Mouse (Mus musculus) C2C12 (cell line): Measurements from ENCODE around the gene Twist1. TPM values are rescaled to one million over a fixed set of nuclear protein-coding genes. Genes with fewer than 3 reads are reported as not detected.

ENCODE experiments used
- H3K27me3 ChIP-seq: one replicate; pipeline ENCODE4 v1.6.1; 2011; ENCODE audit not compliant: control insufficient read depth, insufficient read depth, insufficient read length
- H3K36me3 ChIP-seq: one replicate; pipeline ENCODE4 v1.6.1; 2011; ENCODE audit not compliant: control insufficient read depth, insufficient read depth
- H3K4me3 ChIP-seq: one replicate; pipeline ENCODE4 v1.5.1; 2011; ENCODE audit warnings: mild to moderate bottlenecking, control low read depth; ENCODE audit not compliant: poor library complexity, insufficient read depth, severe bottlenecking
- H3K79me2 ChIP-seq: one replicate; pipeline ENCODE4 v1.6.1; 2011; ENCODE audit not compliant: control insufficient read depth, insufficient read depth
- H3K79me3 ChIP-seq: one replicate; pipeline ENCODE4 v1.6.1; 2011; ENCODE audit warnings: low read depth, control low read depth
- H3ac ChIP-seq: one replicate; pipeline ENCODE3; 2011; ENCODE audit warnings: low read depth; ENCODE audit not compliant: control insufficient read depth, insufficient read length
- CEBPB ChIP-seq: IDR thresholded peaks from one replicate; pipeline ENCODE4 v1.6.1; 2011; ENCODE audit warnings: low read depth, mild to moderate bottlenecking, control low read depth, moderate library complexity
- CTCF ChIP-seq: IDR thresholded peaks from one replicate; pipeline ENCODE4 v1.5.1; 2011; ENCODE audit not compliant: control insufficient read depth, insufficient read depth, insufficient read length
- FOSL1 ChIP-seq: IDR thresholded peaks from one replicate; pipeline ENCODE4 v1.8.0; 2011; ENCODE audit warnings: mild to moderate bottlenecking, low read length; ENCODE audit not compliant: poor library complexity, insufficient read depth, severe bottlenecking
- MAX ChIP-seq: IDR thresholded peaks from one replicate; pipeline ENCODE4 v1.6.1; 2011; ENCODE audit warnings: mild to moderate bottlenecking, control low read depth
- MYOD1 ChIP-seq: IDR thresholded peaks from one replicate; pipeline ENCODE4 v1.6.1; 2011; ENCODE audit warnings: low read depth; ENCODE audit not compliant: control insufficient read depth, insufficient read length
- MYOG ChIP-seq: IDR thresholded peaks from one replicate; pipeline ENCODE4 v1.6.1; 2011; ENCODE audit not compliant: control insufficient read depth, insufficient read length; ENCODE audit errors: extremely low read depth
- USF1 ChIP-seq: IDR thresholded peaks from one replicate; pipeline ENCODE4 v1.6.1; 2011; ENCODE audit warnings: low read depth, mild to moderate bottlenecking, control low read depth, moderate library complexity
- polyA plus RNA-seq: library from polyadenylated mRNA; unstranded; fragments of >200 nt; fragmentation: generic; extraction: Trizol; gene quantifications from one replicate; pipeline ENCODE4 v1.2.1, GENCODE M21; 2012; ENCODE audit warnings: missing spikeins

Gene Twist1
- polyA plus RNA-seq, 1 experiment: 9.3 TPM

DNA sequence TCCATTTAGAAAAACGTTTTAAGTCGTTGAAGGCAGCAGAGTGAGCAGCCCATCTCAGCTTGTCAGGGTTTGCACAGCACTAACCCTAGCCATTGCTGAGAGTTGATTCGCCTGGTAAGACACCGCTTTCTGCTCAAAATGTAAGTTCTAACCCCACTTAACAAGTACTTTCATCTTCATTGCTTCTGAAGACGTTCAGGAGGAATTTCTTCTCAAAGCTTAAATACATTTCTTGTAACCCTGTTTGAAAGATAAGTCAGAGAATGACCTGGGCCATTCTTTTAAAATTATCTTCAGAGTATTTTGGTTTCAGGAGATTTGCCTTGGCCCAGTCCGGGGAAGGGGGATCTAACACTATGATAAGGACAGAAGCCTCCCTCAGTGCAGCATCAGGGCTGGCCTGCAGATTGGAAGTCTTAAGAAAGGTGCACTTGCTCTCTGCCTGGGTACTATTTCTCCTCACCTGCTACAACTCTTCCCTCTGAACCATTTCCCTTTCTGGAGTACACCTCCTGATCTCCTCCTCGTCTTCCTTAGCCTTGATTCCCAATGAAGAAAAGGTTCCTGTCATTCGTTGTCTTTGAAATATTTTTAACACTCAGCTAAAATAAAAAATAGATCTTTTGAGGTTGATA is 2.4 kb upstream of the Twist1 start:
- Histone ChIP-seq H3ac (no peak overlapping the region), H3K79me2 (peaks cover 20% of the 10 kb centered on the region), H3K36me3 (no peaks in the 10 kb centered on the region), H3K79me3 (peaks cover 2% of the 10 kb centered on the region), H3K27me3 (no peaks in the 10 kb centered on the region), H3K4me3 (no peak overlapping the region)
- TF ChIP-seq MAX (no peak), FOSL1 (no peak), USF1 (no peak), CTCF (no peak), MYOD1 (no peak), MYOG (no peak), CEBPB (no peak)

DNA sequence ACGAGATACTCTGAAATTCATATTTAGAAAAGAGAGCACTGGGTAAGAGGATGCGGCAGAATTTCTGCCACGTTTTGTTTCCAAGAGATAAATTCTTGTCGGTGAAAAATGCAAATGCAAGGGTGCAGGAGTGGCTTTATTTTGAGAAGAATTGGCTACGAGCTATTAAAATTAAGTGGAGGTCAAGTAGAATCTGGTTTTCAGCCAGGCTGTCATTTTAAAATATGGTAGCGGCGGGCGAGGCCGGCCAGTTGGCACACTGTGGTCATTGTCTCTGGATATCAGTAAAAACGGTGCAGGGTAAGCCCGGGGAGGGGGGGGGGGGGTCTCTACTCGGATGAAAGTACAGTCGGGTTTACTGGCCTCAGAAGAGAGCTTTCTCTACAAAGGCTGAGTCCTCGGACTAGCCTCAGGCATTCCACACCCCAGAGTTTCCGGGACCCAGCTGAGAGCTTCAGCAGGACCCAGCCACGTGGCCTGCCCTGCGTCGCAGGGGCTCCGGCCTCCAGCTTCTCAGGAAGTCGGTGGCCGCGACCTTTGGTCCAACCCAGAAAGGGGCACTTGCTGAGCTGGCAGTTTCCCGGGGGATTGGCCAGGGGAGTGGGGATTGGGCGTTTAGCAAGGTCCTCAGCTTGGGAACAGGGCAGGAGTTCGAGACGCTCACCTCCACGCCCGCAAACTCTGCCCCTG is 1.7 kb upstream of the Twist1 start:
- Histone ChIP-seq H3K79me3 (peaks cover 2% of the 10 kb centered on the region), H3K27me3 (no peaks in the 10 kb centered on the region), H3K36me3 (no peaks in the 10 kb centered on the region), H3ac (no peak overlapping the region), H3K4me3 (no peak overlapping the region), H3K79me2 (peaks cover 23% of the 10 kb centered on the region)
- TF ChIP-seq CTCF (no peak), CEBPB (no peak), MAX (no peak), USF1 (no peak), FOSL1 (no peak), MYOD1 (no peak), MYOG (no peak)

DNA sequence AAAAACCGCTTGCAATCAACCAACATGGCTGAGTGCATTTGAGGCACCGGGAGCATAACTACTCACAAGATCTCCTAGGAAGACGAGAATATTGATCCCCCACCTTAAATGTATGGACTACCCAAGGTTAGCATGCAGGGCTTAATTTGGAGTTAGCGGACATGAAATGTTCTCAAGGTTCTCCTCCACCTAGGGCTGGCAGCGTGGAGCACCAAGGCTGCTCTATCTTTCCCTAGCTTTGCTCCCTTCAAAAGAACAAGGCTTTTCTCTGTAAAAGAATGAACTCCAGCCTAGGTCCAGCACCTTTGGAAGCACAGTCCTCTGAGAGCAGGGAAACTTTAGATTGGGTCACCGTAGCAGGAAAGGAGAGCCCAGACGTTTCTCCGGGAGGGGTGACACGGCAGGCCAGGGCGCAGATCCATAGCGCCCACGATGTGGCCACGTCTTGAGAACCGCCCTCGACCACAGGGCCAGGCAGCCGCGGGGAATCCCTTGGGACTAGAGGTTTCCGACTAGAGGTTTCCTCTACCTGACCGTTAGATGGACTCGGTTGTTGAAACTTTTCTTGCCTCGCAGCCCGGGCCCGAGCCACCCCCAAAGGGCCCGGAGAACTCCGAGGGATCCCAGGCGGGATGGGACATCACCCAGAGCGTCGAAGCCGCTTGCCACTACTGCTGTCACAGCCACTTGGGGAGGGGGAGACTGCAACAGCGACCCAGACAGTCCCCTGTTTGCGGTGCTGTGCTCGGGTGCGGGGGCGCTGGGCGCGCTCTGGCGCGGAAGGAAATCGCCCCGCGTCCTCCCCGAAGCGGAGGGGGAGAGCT is 683 bp upstream of the Twist1 start:
- H3K36me3 ChIP-seq: no peaks in the 10 kb centered on the region
- no peaks in the 10 kb centered on the region for H3K27me3 ChIP-seq
- no peak overlapping the region for H3ac ChIP-seq
- peaks cover 23% of the 10 kb centered on the region for H3K79me2 ChIP-seq
- no peak overlapping the region for H3K4me3 ChIP-seq
- no peak for TF ChIP-seq CEBPB
- H3K79me3 ChIP-seq: peaks cover 2% of the 10 kb centered on the region

DNA sequence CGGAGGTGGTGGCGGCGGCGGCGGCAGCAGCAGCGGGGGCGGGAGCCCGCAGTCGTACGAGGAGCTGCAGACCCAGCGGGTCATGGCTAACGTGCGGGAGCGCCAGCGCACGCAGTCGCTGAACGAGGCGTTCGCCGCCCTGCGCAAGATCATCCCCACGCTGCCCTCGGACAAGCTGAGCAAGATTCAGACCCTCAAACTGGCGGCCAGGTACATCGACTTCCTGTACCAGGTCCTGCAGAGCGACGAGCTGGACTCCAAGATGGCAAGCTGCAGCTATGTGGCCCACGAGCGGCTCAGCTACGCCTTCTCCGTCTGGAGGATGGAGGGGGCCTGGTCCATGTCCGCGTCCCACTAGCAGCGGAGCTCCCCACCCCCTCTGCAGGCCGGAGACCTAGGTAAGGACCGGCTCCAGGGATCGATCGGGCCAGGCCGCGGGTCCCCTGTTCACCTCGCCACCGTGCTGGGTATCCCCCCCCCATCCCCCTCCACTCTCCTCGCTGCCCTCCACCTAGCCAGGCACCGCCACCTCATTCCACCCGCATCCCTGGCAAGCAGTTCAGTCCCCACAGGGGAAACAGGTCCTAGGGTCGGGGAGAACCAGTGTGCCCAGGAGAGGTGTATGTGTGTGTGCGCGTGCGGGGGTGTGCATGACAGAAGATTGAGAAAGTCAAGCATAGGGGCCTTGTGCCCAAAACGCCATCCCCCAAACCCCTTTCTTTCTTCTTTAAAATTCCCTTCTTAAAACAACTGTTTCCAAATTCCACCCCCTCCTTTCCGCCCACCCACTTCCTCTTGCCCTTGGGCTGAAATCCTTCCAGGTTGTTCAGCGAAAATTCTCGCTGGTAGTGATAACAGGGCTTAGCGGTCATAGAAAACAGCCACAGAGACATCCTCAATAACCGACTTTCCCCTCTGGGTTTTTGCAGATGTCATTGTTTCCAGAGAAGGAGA is 1.0 kb downstream of the Twist1 start:
- Histone ChIP-seq H3K27me3 (no peaks in the 10 kb centered on the region), H3K36me3 (no peaks in the 10 kb centered on the region), H3K4me3 (peak overlapping the region; percentile 41), H3ac (peak overlapping the region; percentile 92), H3K79me2 (peaks cover 23% of the 10 kb centered on the region), H3K79me3 (peaks cover 2% of the 10 kb centered on the region)
- TF ChIP-seq MAX (no peak), MYOD1 (no peak), MYOG (no peak), USF1 (no peak), CEBPB (no peak), FOSL1 (no peak), CTCF (no peak)

DNA sequence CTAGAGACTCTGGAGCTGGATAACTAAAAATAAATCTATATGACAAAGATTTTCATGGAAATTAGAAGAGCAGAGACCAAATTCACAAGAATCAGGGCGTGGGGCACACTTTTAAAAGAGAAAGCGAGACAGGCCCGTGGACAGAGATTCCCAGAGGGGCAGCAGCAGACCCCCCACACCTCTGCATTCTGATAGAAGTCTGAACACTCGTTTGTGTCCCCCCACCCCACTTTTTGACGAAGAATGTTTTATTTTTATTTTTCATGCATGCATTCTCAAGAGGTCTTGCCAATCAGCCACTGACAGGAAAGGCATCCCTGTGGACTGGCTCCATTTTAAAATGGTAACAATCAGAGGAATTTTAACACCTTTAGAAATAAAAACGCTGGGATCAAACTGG is 1.7 kb downstream of the Twist1 start:
- Histone ChIP-seq H3K79me2 (peaks cover 23% of the 10 kb centered on the region), H3K36me3 (no peaks in the 10 kb centered on the region), H3K27me3 (no peaks in the 10 kb centered on the region), H3K79me3 (peaks cover 2% of the 10 kb centered on the region), H3ac (no peak overlapping the region), H3K4me3 (peak overlapping the region; percentile 41)
- TF ChIP-seq MYOD1 (no peak), CEBPB (no peak), MYOG (no peak), USF1 (no peak), FOSL1 (no peak), CTCF (no peak), MAX (no peak)
